Mouse (Mus musculus) gastrocnemius, adult 8-10 months (tissue): ENCODE data around the gene Ap4s1. TPM values are rescaled to one million over a fixed set of nuclear protein-coding genes. Genes with fewer than 3 reads are reported as not detected.
A peak's percentile ranks its signal among the peaks of the same experiment; 100 is the strongest.
"Not testable (repeated sequence)": the region's sequence is repeated elsewhere in the genome, so short reads cannot be mapped to it uniquely, and the experiment has no call there.

Experiments used
- DNase-seq, 2 experiments: peaks; one replicate each; pipeline ENCODE4 v3.0.0; 2022; ENCODE audit warnings: low spot score in 2 of 2
- total RNA-seq, 4 experiments: library from RNA; stranded (reverse); gene quantifications; 2 replicates each; pipeline ENCODE4 v1.2.4; 2022

Gene Ap4s1
- total RNA-seq = 10 to 100 TPM; 59.5 to 66.4 (median 62.1) TPM

DNA sequence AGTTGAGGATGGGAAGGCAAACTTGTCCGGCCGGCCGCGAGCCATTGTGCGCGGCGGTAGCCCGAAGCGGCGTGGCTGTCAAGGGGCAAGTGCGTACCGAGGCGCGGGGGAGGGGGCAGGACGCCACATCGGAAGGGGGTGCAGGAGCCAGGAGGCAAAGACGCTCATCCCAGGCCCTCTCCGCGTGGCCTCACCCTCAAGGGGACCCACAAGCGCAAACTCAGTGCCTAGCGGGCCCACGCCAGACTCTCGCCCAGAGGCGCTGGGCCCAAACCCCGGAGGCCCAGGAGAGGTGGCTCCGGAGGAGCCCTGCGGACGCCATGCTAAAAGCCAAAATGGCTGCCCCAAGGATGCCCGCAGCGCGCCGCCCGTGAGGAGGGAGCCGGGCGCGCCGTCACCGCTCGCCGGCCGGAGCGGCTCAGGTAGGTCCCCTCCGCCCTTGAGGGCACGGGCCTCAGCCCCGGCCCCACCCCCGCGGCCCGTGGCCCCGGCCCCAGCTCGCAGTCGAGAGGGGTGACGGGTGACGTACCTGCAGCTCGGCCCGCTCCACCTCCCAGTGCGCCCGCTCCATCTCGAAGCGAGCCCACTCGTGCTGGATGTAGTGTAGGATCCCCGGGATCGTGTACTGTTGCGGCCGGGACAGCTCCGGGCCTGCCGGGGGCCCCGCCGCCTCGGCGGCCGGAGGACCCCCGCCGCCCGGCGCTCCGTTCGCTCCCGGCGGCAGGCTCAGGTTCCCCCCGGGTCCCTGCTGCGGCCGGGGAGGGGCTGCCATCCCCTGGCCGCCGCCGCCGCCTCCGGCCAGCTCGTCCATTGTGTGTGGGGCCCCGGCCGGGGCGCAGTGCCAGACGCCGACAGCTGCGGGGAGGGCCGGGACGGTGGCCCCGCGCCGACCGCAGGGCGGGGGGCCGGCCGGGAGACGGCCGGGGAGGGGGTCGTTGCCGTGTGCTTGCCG lies at the start of gene Ap4s1:
Gene Ap4s1, plus strand, starts transcription at position 141 of the 952 bp plus-strand sequence.
- peak; percentile 60 to 67 for DNase-seq

DNA sequence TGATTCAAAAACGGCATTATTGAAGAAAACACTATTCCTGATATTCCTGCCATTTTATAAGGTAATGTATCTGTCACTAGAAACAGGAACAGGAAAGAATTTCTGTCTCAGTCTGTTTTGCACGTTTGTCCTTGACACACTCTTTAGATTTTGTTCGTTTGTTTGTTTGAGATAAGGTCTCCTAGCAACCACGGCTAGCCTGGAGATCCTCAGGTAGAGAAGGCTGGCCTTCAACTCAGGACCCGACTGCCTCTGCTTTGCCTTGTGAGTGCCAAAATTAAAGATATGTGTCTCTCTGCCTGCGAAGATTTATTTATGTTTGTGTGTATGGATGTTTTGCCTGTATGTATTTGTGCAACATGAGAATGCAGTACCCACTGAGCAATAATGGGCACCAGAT lies 49.0 kb upstream of the Ap4s1 start:
- DNase-seq = no peak

DNA sequence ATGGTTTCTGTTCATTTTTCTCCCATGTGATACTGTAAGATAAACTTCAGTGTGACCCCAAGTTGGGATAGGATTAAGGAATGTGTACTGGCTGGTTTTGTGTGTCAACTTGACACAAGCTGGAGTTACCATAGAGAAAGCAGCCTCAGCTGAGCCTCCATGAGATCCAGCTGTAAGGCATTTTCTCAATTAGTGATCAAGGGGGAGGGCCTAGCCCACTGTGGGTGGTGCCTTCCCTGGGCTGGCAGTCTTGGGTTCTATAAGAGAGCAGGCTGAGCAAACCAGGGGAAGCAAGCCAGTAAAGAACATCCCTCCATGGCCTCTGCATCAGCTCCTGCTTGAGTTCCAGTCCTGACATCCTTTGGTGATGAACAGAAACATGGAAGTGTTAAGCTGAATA lies 41.4 kb upstream of the Ap4s1 start:
- not testable (repeated sequence) for DNase-seq

DNA sequence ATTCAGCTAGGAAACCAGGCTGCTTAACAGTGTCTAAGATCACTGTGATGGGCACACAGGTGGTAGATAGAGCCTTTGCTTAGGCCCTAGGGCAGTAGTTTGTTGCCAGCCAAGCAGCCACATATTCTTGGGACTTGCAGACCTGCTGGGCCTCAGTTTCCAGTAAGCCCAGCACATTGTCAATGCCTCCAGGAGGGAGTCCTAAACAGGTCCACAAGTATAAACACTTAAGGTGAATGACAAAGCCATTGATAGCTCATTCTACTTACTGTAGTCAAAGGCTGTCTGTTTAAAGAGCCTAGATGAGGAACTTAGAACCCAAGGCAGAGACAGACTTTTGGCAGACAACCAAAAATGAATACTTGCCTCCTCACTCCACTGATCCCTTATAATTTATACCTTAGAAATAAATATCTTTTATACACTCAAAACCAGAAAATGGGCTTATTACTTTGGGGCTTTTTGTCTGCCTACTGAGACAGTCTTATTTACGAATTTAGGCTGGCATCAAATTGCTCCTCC lies 34.8 kb upstream of the Ap4s1 start:
- no peak for DNase-seq

DNA sequence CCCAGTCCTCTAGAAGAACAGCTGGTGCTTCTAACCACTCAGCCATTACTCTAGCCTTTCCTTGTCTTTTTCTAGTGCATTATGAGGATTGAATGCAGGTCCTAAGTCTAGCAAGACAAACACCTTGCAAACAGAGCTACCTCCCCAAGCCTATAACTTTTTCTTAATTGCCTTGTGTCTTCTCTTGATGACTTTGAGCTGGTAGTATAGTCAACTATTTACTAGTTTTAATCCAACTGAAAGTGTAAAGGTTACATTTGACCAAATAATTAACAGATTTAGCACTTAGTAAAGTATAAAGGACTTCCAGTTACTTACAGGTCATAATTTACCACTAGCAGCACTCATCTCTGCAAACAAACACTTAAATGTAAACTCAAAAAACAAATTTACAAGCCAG lies 27.8 kb upstream of the Ap4s1 start:
- DNase-seq = no peak

DNA sequence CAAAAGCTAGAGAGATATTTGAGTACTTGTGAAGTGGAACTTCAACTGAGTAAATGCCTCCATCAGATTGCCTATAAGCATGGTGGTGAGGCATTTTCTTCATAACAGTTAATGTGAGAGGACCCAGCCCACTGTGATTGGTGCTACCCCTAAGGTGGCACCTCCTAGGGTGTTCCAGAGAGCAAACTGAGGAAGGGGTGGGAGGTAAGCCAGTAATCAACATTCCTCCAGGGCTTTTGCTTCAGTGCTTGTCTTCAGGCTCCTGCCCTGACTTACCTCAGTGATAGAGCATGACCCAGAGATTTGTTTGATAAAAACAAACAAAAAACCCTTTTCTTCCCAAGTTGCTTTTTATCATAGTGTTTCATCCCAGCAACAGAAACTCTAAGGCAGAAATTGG lies 26.9 kb upstream of the Ap4s1 start:
- DNase-seq = no peak

DNA sequence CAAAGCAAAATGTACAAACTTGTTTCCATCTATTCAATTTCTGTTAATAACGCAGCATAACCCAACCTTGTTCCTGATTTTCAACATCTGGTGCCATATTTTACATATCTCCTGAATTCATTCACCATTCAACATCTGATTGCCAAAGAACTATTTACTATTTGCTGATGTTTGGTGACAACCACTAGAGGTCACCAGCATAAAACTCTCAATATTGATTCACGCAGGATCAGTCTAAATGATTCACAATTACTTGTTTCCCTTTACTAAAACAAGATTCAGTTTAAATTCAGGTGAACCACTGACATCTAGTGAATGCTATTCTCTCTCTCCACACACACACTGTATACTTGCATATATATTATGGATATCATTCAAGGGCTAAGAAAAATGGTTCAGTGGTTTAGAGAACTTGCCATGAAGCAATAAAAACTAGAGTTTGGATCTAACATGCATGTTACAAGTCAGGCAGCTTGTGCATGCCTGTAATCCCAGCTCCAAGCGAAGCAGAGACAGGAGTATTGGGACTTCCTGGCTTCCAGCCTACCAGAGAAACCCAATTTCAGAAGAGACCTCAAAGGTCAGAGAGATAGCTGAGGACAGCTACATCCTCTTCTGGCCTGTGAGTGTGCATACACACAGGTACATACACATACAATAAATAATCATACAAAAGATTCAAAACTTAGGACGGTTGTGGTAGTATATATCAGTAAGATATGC lies 24.0 kb upstream of the Ap4s1 start:
- no peak for DNase-seq

DNA sequence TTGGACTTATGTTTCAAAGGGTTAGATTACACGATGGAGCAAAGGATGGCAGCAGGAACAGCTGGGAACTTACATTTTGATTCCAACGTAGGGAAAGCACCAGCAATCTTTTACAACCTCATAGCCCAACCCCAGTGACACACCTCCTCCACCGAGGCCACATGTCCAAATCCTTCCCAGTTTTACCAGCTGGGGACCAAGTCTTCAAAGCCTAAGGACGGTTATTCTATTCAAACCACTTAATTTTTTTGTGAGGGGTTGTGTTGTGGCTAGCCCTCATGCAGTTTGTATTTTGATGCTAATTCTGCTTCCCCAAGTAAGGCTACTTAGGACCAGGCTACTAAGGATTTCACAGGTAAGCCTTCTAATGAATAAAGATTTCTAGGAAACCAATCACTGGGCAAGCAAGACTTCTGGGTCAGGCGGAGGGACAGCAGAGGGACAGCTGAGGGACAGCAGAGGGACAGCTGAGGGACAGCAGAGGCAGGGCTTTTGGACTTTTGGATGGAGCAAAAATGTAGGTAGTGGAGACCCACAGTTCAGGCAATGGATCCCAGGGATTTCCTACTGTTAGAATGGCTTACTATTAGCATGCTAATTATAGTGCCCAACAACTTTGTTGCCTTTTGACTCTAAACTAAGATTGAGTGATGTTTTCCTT lies 19.5 kb upstream of the Ap4s1 start:
- DNase-seq = no peak

DNA sequence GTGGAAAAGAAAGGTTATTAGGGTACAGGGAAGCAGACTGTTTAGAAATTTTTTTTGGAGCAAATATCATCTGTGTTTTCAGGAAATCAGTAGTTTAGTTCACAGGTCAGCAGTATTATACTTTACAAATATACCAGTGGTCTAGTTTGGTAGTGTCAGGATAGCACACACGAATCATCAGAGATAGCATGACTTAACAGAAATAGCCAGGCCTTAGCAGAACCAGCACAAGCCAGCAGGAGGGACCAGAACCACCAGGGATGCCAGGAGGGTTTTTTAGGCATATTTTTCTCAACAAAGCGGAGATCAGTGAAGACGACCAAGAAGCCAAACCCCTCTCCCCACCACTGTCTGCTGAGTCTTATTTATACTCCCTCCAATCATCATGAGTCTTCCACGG lies 17.6 kb upstream of the Ap4s1 start:
- DNase-seq = no peak

DNA sequence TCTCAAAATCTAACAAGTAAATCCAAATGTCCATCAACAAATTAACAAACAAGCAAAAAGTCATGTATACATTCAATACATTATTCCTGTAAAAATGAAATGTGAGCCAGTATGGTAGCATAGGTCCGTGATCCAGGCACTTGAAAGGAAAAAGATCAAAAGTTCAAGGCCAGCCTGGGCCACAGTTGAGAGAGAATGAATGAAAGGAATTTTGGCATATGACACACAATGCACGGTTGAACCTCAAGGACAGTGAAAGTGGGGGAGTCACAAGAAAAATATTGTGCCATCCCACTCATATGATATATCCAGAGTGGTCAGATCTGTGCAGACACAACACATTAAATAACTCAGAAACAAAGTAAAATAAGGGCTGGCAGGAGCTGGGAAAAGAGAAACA lies 14.4 kb upstream of the Ap4s1 start:
- no peak for DNase-seq

DNA sequence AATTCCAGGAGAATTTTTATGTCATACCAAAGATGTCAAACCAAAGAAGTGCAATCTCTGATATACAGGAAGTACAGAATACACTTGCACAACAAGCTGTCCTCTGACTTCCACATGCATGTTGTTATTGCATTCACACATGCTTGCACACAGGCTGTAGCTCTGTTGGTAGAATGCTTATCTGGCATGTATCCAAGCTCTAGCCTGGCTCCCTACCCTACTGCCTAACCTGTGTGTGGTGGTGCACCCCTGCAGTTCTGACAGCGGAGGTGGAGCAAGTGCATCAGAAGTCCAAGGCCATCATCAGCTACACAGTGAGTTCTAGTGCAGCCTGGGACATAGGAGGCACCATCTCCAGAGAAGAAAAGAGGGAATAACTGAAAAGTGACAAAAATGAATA lies 12.0 kb upstream of the Ap4s1 start:
- no peak for DNase-seq

DNA sequence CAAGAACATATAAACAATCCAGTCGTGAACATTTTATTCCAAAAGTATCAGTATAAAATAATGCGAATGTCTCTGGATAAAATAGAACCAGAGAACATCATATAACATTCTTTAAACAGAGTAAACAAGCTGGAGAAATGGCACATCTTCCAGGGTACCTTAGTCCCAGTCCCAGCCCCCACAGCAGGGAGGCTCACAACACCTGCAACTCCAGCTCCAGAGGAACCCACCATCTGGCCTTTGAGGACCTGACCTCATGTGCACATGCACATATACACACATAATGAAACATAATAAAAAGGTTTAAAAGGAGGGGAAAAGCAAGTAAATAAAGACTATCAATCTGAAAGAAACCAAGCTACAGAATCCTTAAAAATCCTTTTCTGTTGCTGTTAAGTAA lies 2.3 kb upstream of the Ap4s1 start:
- DNase-seq = no peak

DNA sequence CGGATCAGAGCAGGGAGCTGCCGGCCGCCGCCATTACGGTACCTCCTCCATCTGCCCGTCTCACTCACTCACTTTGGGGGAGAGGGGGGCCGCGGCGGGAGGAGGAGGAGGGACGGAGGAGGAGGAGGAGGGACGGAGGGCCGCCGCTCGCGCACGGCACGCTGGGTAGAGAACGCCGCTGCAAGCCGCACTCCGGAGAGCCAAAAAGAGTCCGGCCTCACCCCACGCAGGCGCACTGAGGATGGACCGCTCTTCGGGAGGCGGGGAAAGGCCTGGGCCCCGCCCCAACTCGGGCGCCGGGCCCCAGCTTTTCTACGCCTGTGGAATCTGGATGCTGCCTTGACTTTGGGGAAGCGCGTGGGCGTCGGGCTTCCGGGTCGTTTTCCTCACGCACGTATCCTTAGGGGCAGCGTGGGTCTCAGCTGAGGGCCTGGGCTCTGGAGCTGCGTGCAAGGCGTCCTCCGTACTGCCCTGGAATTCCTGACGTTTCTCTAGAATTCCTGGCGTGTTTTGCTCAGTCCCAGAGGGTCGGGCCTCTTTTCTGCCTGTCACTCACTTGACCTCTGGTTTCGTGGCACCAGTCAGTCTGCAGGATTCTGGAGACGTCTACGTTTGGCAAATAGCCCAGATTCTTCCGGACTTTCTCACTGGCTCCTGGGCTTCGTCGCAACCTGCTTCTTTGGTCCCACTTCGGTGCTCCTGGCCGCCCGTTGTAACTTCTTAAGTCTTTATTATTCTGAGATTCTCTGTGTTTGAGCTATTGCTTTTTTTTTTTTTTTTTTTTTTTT lies 1.2 kb downstream of the Ap4s1 start, which contains the start of gene Strn3:
Gene Strn3, minus strand, starts transcription at position 53 of the 788 bp plus-strand sequence.
- peak; percentile 95 to 98 for DNase-seq

DNA sequence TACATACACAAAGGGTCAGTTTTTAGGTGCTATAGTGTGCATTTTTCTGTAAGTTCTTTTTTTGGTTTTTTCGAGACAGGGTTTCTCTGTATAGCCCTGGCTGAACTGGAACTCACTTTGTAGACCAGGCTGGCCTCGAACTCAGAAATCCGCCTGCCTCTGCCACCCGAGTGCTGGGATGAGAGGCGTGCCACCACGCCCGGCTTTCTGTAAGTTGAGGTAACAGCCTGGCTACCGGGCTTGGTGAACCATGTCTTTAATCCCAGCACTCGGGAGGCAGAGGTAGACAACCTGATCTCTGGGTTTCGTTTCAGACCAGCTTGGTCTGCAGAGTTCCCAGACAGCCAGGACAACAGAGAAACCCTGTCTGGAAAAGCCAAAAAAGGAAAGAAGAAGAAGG lies 2.0 kb downstream of the Ap4s1 start:
- DNase-seq = not testable (repeated sequence)

DNA sequence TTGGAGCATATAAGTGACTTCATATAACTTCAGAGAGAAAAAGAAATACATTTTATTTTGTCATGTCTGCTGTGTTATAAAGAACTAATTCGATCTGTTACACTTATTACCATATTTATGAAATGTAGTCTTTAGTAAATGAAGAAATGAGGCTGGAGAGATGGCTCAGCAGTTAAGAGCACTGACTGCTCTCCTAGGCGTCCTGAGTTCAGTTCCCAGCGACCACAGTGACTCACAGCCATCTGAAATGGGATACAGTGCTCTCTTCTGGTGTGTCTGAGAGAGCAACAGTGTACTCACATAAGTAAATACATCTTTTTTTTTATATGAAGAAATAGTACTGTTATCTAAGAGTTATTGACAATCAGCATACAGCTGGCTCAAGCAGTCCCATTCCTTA lies 2.6 kb downstream of the Ap4s1 start:
- no peak for DNase-seq

DNA sequence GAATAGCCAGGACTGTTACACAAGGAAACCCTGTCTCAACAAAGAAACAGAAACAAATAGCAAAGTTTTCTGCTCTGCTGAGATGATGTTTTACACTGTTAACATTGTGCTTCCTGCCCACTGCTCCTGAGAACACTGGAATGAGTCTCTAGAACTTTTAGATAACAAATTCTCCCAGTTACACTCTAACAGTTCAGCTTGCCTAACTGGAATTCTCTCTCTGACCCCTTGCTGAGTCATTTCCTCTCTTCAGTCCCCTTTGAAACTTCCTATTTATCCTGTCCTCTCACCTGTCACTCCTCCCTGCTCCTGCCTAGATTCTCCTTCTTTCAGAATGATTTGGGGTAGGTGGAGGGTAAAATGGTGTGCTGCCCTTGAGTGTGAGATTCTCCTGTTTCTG lies 3.3 kb downstream of the Ap4s1 start:
- no peak for DNase-seq

DNA sequence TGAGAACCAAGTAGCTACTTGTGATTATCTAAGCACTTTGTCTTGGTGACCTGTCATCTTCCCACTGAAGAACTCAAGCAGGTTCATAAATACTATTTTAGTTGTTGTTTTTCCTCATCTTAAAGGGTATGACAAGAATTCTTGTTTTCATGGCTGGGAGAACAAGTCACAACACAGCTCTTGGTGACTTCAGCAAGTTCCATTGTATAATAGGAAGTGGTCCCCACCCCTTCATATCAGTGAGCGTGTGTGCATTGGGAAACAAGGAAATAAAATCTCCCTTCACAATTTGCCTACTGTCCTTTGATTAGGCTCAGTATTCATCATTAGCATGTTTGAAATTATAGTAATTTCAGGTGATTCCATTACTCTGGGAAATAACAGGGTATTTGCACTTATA lies 4.1 kb downstream of the Ap4s1 start:
- DNase-seq = no peak

DNA sequence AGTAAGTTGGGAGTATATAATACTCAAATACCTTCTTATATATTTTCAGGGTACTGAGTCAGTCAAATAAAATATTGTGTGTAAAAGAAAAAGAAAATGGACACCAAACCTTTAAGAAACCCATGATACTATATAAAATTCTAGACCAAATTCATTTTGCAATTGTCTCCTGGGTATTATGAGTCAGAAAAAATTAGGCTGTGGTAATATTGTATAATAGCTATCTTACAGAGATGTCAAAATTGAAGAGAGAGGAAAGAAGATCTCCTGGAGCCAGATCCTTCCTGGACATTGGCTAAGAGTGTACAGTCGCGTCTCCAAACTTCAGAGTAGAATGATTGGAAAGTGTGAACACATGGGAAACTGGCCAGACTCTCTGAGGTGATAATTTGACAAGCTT lies 5.3 kb downstream of the Ap4s1 start:
- no peak for DNase-seq

DNA sequence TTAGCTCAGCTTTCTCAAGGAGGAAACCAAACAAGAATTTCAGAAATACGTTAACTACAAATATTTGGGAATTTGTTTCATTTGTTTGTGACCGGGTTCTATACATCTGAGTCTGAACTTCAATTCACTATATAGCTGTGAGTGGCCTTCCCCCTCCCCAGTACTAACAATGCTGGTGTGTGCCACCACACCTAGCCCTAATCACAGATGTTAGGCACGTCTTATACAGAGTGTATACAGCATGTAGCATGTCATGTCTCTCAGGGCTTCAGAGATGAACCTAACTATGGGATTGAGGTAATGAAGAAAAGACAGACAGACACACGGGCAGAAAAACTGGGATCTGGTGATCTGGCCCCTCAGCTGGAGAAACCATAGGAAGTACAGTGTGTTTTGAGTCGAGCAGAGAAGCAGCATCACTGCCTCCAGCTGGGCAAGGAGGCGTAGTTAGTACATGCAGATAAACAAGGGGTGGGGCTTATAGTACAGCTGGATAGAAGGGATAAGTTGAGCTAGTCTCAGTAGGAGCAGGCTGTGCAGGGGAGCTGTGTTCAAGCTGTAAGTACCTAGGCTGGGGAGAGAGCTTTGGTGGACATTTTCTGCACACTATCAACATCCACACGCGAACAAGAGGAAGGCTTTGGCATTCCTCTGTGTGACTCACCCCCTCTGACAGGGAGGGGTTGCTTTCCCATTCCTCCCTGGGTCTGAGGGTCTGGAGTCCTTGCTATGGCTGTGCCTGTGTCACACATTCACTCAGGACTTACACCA lies 9.0 kb downstream of the Ap4s1 start:
- no peak for DNase-seq

DNA sequence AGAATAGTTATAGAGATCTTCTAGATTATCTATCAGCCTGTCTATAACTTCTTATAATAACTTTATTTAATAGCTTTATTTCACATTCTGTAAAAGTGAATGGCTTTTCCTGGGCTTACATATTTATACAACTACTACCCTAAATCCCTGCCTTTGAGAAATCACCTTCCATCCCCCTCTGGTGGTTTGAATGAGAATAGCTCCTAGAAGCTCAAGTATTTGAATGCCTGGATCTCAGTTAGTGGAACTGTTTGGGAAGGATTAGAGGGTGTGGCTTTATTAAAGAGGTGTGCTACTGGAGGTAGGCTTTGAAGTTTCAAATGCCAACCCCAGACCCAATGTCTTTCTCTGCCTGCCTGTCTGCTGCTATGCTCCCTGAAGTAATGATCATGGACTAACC lies 10.9 kb downstream of the Ap4s1 start:
- no peak for DNase-seq
